Mouse (Mus musculus) lung, adult 2 months (tissue): ENCODE data around the gene Atp7a. TPM values are rescaled to one million over a fixed set of nuclear protein-coding genes. Genes with fewer than 3 reads are reported as not detected.

Experiments
- DNase-seq: peaks from one replicate; pipeline ENCODE4 v3.0.0; 2022
- H3K4me1 ChIP-seq: fragments of 200-500 bp; 2 replicates; pipeline ENCODE4 v1.6.1; 2011; ENCODE audit warnings: low read length; ENCODE audit not compliant: control insufficient read depth, insufficient read depth
- H3K4me3 ChIP-seq: fragments of 200-500 bp; replicated peaks from 2 replicates; pipeline ENCODE3; 2011; ENCODE audit warnings: low read depth, mild to moderate bottlenecking, control low read depth, low read length; ENCODE audit errors: extremely low read depth
- CTCF ChIP-seq: fragments of 200-500 bp; IDR thresholded peaks from 2 replicates; pipeline ENCODE4 v1.5.1; 2011; ENCODE audit warnings: mild to moderate bottlenecking, low read length, control low read depth; ENCODE audit not compliant: insufficient read depth
- POLR2A ChIP-seq: fragments of 200-500 bp; IDR thresholded peaks from 2 replicates; pipeline ENCODE4 v1.6.1; 2011; ENCODE audit warnings: low read depth, mild to moderate bottlenecking, control low read depth, low read length, borderline replicate concordance; ENCODE audit errors: extremely low read depth
- WGBS: fragments of 180-500 bp; shearing (Covaris S2); methylation state at CpG from one replicate; pipeline ENCODE4 v1.1.7; 2018; 5-methylcytosine and 5-hydroxymethylcytosine counted together
- polyA plus RNA-seq: library from polyadenylated mRNA; depleted of rRNA; stranded (reverse); fragments of >200 nt; gene quantifications from 2 replicates; pipeline ENCODE4 v1.2.3, GENCODE M21; 2012

Atp7a gene
- polyA plus RNA-seq, 1 experiment = 7.9 TPM

- Histone ChIP-seq H3K4me1 (no peaks in the 10 kb centered on the region; the same call in 1 of the 2 replicates), H3K4me3 (no peak overlapping the region)
- peak; percentile 11 for DNase-seq
- 47% methylated on average over 13 of the region's 13 CpGs for WGBS
- TF ChIP-seq CTCF (no peak), POLR2A (no peak)
Measured at GRCm38 (mm10) chrX:106080811-106081443, 53.9 kb downstream of the Atp7a start.

DNA sequence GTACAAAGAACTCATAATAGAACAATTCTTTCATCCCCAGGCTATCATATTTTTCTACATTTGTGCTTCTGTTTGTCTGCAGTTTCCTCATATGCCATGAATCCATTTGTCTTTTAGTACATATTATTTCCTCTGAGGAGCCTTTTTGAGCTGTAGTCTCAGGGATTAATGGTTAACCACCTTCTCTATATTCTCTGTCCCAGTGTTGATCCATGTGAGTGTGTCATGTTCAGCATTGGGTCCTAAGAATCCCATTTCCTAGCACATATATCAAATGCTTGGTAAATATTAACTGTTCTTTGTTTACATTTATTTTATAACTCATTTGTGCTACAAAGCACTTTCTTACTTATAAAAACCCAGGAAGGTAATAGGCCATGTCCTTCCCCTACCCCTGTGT, 55.4 kb downstream of the Atp7a start:
- DNase-seq = no peak
- TF ChIP-seq POLR2A (no peak), CTCF (no peak)
- no peaks in the 10 kb centered on the region; the same call in 1 of the 2 replicates for H3K4me1 ChIP-seq
- no peak overlapping the region for H3K4me3 ChIP-seq

DNA sequence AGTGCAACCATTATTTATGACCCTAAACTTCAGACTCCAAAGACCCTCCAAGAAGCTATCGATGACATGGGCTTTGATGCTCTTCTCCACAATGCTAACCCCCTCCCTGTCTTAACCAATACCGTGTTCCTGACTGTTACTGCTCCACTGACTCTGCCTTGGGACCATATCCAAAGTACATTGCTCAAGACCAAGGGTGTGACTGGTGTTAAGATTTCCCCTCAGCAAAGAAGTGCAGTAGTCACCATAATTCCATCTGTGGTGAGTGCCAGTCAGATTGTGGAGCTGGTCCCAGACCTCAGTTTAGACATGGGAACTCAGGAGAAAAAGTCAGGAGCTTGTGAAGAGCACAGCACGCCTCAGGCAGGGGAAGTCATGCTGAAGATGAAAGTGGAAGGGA, 58.1 kb downstream of the Atp7a start:
- no peaks in the 10 kb centered on the region; the same call in 1 of the 2 replicates for H3K4me1 ChIP-seq
- TF ChIP-seq CTCF = no peak
- TF ChIP-seq POLR2A = no peak
- WGBS = 69% methylated on average over 3 of the region's 3 CpGs
- DNase-seq = no peak
- H3K4me3 ChIP-seq = no peak overlapping the region

- 80% methylated on average over 2 of the region's 2 CpGs for WGBS
- TF ChIP-seq CTCF (no peak), POLR2A (no peak)
- Histone ChIP-seq H3K4me3 (no peak overlapping the region), H3K4me1 (no peaks in the 10 kb centered on the region; the same call in 1 of the 2 replicates)
- DNase-seq = no peak
Measured at GRCm38 (mm10) chrX:106085564-106085963, 58.5 kb downstream of the Atp7a start.

DNA sequence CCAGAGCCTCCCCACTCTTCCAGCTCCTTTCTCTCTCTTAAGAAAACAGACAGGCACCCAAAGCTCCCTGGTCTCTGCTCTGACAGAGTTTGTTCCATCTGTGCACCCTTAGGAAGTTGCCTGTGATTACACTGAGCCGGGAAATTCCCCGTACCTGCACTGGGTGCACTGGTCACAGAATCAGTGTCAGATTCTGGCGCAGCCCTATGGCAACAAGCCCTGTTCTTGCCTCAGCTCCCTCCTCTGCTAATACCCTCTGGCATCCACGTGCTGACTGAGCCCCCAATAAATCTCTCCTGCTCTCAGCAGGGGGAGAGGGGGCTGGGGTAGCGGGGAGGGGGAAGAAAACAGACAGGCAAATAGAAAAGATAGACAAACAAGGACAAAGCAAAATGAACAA, 65.9 kb downstream of the Atp7a start:
- no peak for TF ChIP-seq CTCF
- no peak for TF ChIP-seq POLR2A
- no peak for DNase-seq
- no peaks in the 10 kb centered on the region for H3K4me1 ChIP-seq
- no peak overlapping the region for H3K4me3 ChIP-seq
- WGBS = 58% methylated on average over 5 of the region's 5 CpGs

DNA sequence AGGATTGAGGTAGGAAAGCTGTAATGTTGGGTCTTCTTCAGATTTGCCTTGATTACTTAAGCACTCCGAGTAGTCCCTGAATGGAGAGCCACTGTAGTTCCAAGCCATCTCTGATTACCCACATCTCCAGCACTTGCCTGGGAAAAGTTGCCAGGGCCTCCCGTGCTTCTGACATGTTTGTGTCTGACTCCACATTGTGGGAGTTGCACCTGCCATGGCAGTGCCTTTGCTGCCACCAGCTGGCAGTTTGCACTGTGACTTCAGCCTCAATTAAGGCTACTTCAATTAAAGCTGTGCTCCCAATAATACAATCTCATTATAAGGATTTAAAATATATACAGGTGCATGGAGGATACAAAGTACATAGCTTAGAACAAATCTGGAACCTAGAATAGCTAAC, 78.4 kb downstream of the Atp7a start:
- peak; percentile 38 for DNase-seq
- TF ChIP-seq CTCF = peak; percentile 80
- TF ChIP-seq POLR2A = no peak
- H3K4me3 ChIP-seq = no peak overlapping the region
- WGBS = 42% methylated on average over 2 of the region's 2 CpGs
- H3K4me1 ChIP-seq = no peaks in the 10 kb centered on the region

GRCm38 (mm10) chrX:106113881-106114280, 86.8 kb downstream of the Atp7a start:
- DNase-seq = no peak
- no peaks in the 10 kb centered on the region for H3K4me1 ChIP-seq
- 84% methylated on average over 4 of the region's 4 CpGs for WGBS
- no peak overlapping the region for H3K4me3 ChIP-seq
- no peak for TF ChIP-seq POLR2A
- TF ChIP-seq CTCF = no peak

- DNase-seq = no peak
- H3K4me1 ChIP-seq = no peaks in the 10 kb centered on the region
- WGBS = 79% methylated on average over 1 of the region's 1 CpGs
- TF ChIP-seq CTCF (no peak), POLR2A (no peak)
- no peak overlapping the region for H3K4me3 ChIP-seq
Measured at GRCm38 (mm10) chrX:106114674-106115073, 87.6 kb downstream of the Atp7a start.

GRCm38 (mm10) chrX:106122823-106123222, 95.7 kb downstream of the Atp7a start:
- H3K4me3 ChIP-seq = no peak overlapping the region

DNA sequence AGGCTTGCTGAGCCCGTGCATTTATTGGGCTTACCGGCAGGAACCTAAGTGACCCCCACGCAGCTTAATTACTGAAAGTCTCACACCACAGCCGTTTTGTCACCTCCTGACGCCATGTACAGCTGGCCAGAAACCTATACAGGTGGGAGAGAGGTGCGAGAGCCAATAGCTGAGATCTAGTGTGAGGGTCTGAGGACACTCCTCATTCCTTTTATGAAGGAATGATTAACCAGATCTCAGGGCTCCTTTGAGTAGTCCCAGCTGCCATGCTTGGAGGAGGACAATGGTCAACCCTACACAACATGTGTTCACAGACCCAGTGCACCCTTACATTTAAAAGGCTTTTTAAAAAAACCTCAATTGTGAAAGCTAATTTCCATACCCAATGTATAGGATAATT, 101.2 kb downstream of the Atp7a start:
- WGBS = 71% methylated on average over 6 of the region's 6 CpGs

More at GRCm38 (mm10) chrX:106122823-106123222, 95.7 kb downstream of the Atp7a start:
- DNase-seq = no peak
- TF ChIP-seq CTCF = no peak
- TF ChIP-seq POLR2A = no peak
- WGBS = 72% methylated on average over 2 of the region's 2 CpGs
- no peaks in the 10 kb centered on the region for H3K4me1 ChIP-seq

More for the DNA sequence above, 101.2 kb downstream of the Atp7a start:
- Histone ChIP-seq H3K4me3 (no peak overlapping the region), H3K4me1 (no peaks in the 10 kb centered on the region)
- no peak for DNase-seq
- TF ChIP-seq CTCF (no peak), POLR2A (no peak)
